Mouse (Mus musculus) gonadal fat pad, adult 2 months (tissue): ENCODE results near the gene Wfdc17. TPM values are rescaled to one million over a fixed set of nuclear protein-coding genes. Genes with fewer than 3 reads are reported as not detected.

Experiments
- DNase-seq: peaks from one replicate; pipeline ENCODE4 v3.0.0-alpha.2; 2012; ENCODE audit warnings: low read depth
- polyA plus RNA-seq: library from polyadenylated mRNA; depleted of rRNA; stranded (reverse); fragments of >200 nt; gene quantifications from 2 replicates; pipeline ENCODE4 v1.2.3, GENCODE M21; 2012; rRNA removed

Wfdc17 gene
- polyA plus RNA-seq = 9.9 and 15.9 TPM in 2 replicates

DNA sequence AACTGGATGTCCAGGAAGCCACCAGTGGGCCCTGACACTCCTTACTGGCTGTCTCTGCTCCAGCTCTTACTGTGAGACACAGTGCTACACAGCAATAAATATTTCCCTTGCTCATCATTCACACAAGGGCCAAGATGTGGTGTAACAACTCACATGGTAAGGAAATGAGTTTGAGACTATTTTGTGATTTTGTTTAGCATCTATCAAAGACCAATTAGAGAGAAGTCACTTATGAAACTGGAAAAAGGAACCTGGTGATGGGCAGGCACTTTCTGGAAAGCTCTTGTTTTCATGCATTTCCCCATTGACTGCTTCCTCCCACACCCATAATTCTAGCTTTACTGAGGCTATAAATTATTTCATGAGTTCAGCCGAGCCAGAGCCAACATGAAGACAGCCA, at the start of gene Wfdc17:
TSS of gene Wfdc17 (plus strand) at position 287 of the 400 bp plus-strand sequence.
- no peak for DNase-seq

DNA sequence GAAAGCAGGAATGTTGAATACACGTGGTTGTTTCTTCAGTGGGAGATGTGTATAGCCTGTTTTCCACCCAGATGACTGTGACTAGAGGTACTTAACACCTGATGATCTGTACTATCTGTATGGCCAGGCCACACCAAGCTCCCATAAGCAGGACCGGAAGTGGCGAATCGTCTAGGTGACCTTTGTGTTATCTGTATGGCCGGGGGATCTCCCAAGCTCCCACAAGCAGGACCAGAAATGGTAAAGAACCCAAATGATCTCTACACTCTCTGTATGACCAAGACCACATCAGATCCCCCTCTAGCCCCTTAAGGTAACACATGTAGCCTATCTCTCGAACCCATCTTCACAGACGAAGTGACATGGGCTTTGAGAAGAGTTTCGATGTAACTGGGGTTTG, 49.2 kb upstream of the Wfdc17 start:
- no peak for DNase-seq

DNA sequence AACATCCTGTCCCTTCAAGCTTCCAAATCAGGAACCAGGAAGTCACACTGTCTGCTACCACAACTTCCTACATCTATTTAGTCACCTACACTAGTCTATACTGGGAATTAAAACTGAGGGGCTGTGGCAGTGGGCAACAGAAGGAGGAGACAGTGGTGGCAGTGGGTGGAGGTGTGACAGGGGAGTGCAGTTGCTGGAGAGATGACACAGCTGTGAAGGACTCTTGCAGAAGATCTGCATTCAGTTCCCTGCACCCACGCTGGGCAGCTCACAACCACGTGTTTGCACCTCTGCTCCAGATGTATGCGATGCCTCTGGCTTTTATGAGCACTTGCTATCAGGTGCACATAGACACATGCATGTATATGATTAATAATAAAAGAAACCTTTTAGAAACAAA, 46.3 kb upstream of the Wfdc17 start:
- DNase-seq = no peak

DNA sequence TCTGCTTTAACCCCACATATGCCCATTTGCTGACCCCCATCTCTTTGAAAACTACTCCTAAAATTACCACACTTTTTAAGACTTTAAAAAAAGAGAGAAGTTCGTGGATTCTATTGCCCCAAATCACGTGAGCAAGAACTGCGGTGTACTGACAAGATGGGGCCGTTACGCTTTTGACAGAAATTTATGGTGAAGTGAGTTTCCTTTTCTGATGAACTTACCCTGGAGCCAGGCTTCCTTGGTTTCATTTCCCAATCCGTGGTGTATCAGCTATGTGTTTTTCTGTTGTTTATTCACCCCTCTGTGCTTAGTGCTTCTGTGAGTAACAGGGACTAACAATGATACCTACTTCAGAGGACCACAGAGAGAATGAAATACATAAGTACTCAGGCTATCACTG, 45.0 kb upstream of the Wfdc17 start:
- no peak for DNase-seq

DNA sequence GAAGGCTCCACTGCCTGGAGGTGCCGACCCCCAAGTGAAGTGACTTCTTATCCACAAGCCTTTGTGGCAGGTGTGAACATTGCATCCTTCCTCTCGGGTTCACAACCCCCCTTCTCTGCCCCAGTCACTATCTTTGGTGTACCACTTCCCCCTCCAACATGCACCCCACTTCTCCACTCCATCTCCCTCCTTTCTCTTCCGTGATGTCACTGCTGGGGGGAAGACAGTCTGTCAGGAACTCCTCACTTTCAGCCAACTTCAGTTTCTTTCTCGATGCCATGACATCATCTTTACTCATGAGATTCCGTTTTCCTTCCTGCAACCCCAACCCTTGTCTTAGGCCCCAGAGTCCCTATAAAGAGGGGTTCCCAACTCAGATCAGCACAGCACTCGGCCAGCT, 41.6 kb upstream of the Wfdc17 start, which contains the start of gene Ccl4:
TSS of gene Ccl4 (plus strand) at position 381 of the 400 bp plus-strand sequence.
- no peak for DNase-seq

DNA sequence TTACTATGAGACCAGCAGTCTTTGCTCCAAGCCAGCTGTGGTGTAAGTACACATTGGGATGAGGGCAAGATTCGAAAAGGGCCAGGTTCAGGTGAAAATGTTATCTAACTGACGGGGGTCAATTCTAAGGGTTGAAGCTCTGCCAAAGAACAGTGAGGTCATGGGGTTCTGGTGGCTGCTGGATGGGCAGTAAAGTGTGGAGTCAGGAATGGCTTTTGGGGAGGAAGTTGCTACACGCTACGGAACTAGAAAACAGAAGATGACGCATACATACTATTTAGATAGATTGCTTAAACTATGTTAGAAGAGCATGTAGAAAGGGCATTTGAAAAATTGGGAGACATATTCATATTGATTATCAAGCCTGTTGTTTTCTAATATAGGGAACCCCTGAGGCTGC, 40.3 kb upstream of the Wfdc17 start:
- DNase-seq = no peak

DNA sequence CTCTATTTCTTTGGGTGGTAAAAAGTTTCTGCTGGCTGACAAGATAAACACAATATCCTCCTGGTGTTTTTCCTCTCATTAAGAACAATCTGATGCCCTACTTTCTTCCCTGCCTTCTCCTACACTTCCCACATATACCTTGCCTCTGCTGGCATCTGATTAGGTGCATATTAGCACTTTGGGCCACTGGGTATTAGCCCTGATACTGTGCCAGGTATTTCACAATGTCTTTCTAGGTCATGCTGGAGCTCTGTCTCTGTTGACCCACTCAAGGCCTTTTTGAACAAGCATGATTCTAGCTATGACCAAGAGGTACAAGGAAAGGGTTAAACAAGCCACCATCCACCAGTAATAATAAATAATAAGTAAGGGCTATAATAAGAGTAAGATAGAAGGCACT, 32.0 kb upstream of the Wfdc17 start:
- DNase-seq = peak; percentile 52

DNA sequence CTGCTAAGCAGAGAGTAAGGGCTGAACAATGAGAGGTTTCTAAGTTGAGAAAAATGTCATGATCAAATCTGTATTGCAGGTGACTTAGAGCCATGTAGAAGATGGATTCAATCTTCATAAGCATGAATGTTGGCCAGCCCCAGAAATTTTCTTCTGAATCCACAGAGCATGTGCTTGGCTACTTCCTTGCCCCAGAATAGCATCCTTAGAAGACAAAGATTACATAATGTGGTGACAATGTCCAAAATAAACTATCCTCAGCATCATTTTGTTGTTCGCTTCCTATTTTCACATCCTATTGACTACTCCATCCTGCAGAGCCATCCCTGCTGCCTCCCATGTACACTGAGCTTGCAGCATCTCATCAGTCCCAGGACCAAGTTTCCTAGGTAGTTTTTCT, 28.1 kb upstream of the Wfdc17 start:
- DNase-seq = no peak

DNA sequence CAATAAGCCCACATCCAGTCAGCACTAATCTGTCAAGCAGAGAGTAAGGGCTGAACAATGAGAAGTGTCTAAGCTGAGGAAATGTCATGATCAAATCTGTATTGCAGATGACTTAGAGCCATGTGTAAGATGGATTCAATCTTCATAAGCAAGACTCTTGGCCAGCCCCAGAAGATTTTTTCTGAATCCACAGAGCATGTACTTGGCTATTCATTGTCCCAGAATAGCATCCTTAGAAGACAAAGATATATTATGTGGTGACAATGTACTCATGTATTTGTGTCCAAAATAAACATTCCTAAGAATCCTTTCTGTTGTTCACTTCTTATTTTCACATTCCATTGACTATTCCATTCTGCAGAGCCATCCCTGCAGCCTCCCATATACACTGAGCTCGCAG, 13.9 kb upstream of the Wfdc17 start:
- no peak for DNase-seq

DNA sequence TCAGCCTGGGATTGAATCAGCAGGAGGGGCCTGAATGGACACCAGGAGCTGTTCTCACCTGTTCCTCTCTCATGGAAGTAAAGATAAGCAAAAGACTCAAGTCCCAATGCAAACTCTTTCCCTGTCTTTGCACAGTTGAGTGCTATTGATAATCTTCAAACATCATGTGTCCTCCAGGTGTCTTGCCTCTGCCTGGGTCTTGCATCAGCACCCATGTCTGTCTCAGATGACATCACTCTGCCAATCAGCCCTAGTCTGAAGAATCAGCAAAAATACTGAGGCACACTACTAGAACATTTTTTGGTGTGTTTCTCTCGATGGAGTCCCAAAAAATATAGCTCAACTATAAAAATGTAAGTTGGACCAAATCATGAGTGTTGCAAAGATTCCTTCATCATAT, 11.8 kb upstream of the Wfdc17 start:
- DNase-seq = no peak

DNA sequence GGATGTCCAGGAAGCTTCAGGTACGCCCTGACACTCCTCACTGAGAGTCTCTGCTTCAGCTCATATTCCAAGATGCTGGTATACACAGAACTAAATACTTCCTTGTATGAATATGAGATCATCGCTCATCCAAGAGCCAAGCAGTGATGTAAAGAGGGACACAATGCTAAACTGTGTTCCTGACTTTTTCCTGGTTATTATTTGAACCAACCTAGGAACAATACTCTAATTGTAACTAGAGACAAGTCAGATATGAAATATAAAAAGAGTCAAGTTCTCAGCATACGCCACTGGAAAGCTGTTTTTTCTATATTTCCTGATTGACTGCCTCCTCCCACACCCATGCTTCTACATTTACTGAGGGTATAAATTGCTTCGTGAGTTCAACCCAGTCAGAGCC, 4.9 kb downstream of the Wfdc17 start, which contains the start of gene Wfdc18:
TSS of gene Wfdc18 (plus strand) at position 301 of the 400 bp plus-strand sequence.
- no peak for DNase-seq

DNA sequence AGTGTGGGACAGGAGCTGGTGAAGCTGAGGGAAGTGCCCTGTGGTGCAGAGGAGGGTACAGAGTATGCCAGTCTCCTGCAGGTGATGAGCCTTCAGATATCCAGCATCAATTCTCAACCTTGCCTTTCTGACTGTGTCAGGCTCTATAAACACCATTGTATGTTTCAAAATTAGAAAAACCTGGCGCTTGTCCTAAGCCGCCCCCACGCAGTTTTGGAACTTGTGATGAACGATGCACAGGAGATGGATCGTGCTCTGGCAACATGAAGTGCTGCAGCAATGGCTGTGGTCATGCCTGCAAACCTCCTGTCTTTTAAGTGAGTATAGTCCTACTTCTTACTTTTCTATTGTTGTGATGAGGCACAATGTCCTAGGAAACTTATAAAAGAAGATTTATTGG, 5.9 kb downstream of the Wfdc17 start:
- no peak for DNase-seq

DNA sequence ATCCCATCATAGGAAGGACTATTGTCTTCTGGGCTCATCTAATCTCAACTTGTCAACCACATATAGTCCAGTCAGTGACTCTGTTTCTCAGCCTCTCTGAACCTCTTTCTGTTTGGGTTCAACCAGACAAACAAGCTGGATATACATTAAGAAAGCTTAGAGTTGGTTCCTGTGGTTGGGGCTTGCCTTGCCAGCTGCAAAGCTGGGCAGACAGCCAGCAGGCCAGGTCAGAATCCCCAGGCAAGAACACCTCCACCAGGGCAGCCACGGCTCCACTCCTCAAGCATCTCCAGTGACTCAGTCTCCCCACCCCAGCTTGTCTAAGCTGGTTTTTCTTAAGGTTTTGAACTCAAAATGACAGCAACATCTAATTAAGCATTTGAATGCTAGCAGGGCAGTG, 8.9 kb downstream of the Wfdc17 start:
- DNase-seq = no peak

DNA sequence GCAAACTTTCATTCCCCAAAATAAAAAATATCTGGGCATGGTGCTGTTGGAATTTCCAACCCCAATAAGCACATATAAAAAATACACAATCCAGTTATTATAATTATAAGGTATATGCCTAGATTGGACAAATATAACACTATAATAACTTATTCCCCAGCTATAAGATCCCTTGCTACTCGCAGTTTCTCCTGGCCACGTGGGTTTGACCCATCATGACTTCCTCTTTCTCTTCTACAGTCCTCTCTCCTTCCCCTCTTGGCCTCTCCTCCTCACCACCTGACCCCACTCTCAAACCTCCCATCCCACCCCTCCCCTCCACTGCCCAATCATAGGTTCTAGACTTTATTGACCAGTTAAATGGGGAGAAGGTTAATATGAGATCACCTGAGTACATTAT, 10.1 kb downstream of the Wfdc17 start:
- DNase-seq = no peak

DNA sequence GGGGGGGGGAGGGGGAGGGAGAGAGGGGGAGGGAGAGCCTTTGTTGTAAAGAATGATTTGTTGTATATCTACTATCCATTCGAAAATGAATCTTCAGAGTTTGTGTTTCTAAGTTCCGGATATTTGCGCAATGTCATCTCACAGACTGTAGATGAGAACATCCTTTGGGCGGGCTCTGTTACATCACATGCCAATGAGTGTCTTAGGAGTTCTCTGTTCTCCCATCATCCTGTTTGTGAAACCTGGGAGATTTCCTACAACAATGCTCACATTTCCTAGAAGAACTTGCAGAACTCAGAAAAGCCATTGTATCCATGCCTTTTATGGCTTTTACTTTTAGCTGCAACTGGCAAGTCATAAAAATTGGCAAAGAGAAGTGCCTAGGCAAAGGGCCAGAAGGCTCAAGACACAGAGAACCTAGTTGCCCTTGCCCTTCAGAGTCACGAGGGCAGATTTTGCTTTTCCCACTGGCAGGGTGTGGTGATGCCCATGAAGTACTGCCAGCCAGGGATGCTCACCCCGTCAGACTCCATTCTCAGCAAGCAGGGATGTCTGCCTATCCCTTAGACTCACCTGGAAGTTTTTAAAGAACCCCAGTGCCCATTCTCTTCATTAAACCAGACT, 13.4 kb downstream of the Wfdc17 start:
- DNase-seq = peak; percentile 68

DNA sequence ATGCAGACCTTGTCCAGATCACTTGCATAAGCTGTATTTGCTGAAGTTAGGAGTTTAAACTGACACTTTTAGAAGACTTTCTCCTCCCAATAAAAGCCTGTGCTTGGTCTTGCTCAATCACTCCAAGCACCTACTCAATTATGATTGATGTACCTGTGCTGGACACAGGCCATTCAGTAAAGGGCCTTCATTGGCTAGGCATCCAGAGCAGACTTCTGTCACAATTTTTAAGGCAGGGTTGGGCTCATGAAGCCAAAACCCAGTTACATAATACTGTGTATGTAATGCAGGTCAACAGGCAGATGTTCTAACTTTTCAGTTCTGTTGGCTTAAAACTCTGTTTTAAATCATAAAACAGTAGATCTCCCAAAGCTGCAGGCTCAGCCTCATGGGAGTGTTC, 17.0 kb downstream of the Wfdc17 start:
- DNase-seq = peak; percentile 91

DNA sequence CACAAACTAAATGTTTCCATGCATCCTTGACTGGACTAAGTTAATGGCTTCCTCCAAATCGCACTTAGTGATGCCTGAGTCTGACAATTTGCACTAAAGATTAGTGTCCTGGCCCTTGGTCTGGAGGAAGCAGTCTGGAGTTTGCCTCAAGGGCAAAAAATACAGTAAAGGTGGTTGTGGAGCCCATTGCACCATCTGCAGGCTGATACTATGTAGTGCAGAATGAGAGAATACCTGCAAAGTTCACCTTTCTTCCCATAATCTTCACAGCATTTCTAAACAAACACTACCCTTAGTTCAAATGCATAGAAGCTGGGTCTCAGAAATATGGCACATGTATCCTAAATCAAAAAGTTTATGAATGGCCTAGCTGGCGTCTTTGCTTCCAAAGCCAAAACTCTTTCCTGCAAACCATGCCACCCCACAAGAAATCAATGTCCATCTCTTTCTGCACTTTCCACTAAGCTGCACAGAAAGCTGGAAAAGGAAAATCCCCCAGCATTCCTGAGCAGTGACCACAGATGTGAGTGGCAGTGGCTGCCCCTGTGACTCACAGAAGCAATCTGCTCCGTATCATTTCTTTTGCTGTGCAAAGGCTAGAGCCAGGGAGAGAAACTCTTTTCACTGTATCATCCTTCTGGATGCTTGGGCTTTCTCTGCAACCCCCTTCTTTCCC, 25.1 kb downstream of the Wfdc17 start:
- DNase-seq = no peak

DNA sequence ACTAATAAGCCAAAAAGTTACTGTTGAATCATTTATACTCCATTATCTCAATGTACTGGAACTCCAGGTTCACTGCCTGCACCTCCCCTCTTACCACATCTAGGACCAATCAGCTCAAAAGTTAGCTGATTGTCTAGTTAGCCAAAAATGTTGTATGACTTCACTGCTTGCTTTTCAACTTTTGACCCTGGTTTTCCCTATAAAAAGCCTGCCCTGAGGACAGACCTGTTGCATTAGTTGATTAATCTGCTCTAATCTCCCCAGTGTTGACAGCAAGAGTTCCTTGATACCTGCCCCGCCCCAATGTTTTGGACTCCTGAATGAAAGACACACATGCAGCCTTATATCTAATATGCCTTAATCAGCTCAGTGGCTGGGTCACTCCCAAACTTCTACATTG, 27.3 kb downstream of the Wfdc17 start:
- no peak for DNase-seq

DNA sequence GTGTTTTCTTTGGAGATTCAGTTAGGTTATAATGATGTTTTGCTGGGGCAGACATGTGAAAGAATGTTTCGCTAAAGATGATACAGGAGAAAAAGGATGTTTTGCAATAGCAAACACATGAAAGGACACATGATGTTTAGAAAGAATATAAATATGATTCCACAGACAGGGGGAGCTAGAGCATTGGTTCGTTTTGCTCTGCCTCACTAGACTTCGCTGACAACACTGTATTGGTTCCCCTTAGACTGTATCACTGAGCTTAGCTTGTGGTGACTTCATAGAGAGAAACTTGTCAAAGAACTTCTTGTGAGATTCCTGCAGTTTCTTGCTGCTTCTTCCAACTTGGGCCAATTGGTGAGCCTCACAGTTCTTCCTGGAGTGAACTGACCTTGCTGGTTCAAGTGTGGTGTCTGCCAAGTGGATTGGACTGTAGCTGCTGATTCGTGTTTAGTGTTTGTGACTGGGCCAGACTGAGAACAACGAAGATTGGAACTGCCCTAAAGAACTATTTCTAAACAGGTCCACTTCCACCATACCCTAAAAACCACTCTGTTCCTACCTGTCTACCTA, 29.4 kb downstream of the Wfdc17 start:
- no peak for DNase-seq

DNA sequence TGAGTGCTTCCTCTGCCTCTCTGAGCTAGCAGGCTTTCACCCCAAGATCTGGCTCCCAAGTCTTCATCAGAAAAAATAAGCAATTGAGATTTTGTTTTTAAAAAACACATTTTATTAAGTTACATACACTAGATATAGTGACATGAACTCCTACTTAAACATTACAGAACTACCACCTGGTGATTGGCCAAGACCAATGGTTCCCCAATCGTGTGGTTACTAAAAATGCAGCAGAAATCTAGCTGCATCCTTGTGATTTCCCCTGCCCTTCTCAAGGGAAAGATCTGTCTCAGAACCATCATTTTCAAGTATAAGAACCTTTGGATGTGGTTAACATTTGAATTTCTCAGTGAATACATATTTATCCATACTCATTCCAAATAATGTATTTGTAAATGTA, 30.4 kb downstream of the Wfdc17 start:
- no peak for DNase-seq

DNA sequence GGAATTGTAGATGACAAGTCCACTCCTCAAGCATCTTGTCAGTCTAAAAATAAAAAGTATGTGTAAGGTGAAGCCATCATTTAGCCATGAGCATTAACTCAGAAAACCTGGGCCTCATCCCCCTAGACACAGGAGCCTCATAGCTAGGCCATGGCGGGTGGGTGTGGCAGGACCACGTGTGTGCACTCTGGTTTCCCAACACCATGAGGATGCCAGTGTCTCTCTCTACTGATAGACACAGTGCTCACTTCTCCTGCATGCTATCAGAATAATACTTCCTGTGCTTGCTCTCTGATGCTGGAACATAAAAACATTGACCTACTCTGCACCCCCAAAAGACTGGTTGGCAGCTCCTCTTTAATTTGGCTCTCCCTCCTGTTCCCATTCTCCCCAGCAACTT, 32.1 kb downstream of the Wfdc17 start:
- no peak for DNase-seq

DNA sequence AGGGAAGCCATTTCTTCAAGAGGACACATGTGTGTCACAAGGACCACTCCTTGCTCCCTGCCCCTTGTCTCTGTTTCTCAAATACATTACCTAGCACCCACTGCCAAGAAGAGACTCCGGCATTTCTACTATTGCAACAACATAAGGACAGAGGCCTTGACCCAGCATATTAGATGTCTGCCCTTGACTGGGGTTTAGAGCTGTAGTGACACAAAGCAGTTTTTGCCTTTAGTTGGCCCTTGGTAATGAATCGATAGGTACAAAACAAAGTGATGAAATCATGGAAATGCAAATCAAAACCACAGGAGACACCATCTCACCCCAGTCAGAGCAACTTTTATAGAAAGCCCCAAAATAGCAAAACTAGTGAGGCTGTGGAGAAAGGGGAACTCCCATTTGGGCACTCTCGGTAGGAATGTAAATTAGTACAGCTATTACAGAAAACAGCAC, 33.3 kb downstream of the Wfdc17 start:
- no peak for DNase-seq

DNA sequence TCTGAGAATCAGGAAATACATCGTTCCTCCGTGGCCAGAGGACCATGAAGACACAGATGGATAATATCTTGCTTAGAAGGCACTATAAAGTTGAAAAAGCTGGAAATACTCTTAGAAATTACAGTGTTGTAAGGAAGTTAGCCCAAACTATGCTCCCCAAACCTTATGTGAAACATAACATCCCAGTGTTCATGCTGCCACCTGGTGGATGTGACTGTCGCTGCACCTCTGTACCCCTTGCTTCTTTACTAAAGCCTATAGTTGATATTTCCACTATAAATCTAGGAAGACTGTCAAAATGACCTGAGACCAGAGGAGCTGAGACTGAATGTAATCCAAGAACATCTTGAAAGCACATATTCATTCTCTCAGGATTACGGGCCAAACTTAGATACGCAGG, 35.5 kb downstream of the Wfdc17 start:
- DNase-seq = no peak
